Mouse (Mus musculus): ENCODE measurements at regions not wholly inside any gene's neighbourhood (a gene's known extent, or its start where the extent isn't known, plus 50 kb on each side); places are given as distances from the start of the nearest gene placed in this dataset.
A peak's percentile ranks its signal among the peaks of the same experiment; 100 is the strongest.
"Not testable (repeated sequence)": the region's sequence is repeated elsewhere in the genome, so short reads cannot be mapped to it uniquely, and the experiment has no call there.

DNA sequence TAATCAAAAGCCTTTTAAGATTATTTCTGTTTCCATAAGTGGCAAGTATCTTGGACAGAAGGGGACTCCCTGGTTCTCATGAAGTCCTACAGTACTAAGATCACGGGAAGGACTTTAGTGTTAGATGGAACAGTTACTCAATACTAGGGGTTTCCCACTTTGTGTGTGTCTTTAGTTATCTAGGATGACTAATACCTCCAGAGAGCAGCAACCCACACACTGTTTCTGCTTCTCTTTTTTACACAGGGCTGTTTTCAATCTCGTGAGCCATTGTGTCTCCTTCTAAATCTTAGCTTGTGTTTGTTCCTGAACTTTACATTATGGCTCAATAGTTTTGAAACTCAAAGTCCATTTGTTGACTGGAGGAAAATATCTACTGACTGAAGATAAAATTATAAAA, 496.5 kb upstream of the Impg1 start:
- no peak for DNase-seq (ENCODE audit: low spot score in 2 of 2)

DNA sequence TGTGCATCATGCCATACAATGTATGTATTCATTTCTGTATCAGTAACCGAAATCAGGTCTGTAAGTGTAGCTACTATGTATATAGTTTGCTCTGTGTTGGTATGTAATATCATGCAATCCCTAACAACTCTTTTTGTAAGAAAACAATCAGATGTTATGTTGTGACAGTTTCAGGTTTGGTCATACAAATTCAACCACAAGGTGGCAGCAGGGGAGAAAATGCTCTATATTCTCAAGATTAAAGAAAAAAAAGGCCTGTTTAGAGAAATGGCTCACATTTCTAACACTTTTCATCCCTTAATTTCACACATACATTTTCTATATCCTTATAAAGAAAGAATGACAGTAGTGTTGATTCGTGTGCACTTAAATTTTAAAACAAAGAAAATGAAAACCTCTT, 477.7 kb upstream of the Impg1 start:
- peak; percentile 2 for DNase-seq (ENCODE audit: low spot score in 2 of 2)

DNA sequence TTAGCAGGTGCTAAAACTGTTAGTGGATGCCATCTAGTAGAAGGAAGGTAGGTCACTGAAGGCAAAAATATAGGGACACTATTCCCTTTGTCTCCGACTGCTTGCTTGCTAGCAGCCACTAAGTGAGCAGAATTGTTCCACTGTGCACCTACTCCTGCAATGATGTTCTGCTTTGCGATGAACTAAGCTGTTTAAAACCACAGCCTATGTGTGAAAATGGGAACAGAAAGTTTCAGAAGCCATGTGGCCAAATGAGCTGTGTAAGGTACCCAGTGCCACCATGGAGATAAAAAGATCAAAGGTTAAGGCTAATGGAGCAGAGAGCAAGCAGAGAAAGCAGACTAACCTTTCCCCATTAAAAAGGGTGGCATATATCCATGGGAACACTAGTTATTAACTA, 476.1 kb upstream of the Impg1 start:
- DNase-seq (ENCODE audit: low spot score in 2 of 2): no peak

DNA sequence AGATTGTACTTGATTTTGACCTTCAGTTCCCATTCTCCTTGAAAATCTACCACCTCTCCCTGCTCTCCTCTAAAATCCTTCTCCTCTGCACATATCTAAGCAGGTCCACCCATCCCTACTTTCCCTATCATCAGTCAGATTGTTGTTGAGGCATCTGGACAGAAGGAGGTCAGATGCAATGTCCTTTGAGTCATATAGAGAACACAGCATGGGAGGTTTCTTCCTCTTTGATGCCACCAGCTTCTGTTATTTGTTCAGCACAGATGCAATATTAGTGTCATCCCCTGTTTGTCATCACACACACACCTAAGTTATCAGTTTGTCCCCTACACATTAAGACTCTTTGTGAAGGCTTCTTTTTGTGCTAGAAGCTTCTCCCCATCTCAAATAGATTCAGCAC, 473.0 kb upstream of the Impg1 start:
- no peak for DNase-seq (ENCODE audit: low spot score in 2 of 2)

GRCm38 (mm10) chr9:80930628-80931027, 465.3 kb upstream of the Impg1 start:
- no peak for DNase-seq (ENCODE audit: low spot score in 2 of 2)

- no peak for DNase-seq (ENCODE audit: low spot score in 2 of 2)
Observed at GRCm38 (mm10) chr9:80920304-80920703, 455.0 kb upstream of the Impg1 start.

DNA sequence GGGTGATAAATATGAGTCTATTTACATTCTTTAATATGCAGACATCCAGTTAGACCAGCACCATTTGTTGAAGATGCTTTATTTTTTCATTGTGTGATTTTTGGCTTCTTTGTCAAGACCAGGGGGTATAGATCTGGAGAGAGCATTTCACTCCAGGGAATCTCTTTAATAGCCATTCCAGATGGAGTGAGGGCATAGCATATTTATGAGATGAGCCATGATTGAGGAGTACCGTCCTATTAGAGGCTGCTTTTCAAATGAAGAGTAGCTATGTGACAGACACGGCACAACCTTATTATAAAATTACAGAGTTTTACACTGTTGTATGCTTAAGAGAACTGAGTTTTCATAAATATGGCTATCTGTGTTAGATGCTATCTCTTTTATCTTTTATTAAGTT, 448.6 kb upstream of the Impg1 start:
- DNase-seq (ENCODE audit: low spot score in 2 of 2): no peak

- DNase-seq (ENCODE audit: low spot score in 2 of 2): no peak
Observed at GRCm38 (mm10) chr9:80912177-80912576, 446.9 kb upstream of the Impg1 start.

GRCm38 (mm10) chr9:80866807-80867206, 401.5 kb upstream of the Impg1 start:
- no peak for DNase-seq (ENCODE audit: low spot score in 2 of 2)

DNA sequence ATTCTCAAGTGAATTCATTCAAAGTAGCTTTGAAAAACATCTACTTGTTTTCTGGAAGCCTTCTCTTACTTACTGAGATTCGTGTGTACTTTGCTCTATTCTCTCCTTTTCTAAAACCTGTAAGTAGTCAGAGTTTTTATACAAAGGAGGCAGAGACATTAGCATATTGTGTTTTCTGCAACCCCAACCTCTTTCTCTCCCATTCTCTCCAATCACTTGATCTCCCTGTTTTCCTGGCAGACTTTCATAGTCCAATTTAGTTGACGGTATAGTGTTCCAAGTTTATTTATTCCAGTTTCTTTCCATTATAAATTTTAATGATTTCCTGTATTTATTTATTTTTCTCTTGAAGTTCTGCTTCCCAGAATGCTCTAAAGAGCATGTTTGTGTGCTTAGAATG, 393.7 kb upstream of the Impg1 start:
- DNase-seq (ENCODE audit: low spot score in 2 of 2): no peak

- DNase-seq (ENCODE audit: low spot score in 2 of 2): no peak
Observed at GRCm38 (mm10) chr9:80848190-80848589, 382.9 kb upstream of the Impg1 start.

DNA sequence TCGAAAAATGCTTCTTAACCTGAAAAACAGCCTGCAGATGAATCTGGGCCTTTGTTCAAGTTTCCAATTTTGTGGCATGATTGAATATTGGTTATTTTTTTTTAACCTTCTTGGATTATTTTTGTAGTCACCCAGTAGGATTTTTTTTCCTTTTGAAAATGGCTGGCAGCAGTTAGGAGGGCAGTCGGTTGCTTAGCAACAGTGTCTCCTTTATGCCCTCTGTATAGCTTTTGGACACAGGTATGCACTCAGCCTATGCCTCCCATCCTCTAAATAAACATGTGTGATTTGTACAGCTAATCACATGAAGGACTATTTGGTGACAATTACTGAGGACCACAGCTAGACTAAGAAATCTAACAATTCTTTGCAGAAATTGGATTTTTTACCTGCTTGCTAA, 367.5 kb upstream of the Impg1 start:
- DNase-seq (ENCODE audit: low spot score in 2 of 2): no peak

DNA sequence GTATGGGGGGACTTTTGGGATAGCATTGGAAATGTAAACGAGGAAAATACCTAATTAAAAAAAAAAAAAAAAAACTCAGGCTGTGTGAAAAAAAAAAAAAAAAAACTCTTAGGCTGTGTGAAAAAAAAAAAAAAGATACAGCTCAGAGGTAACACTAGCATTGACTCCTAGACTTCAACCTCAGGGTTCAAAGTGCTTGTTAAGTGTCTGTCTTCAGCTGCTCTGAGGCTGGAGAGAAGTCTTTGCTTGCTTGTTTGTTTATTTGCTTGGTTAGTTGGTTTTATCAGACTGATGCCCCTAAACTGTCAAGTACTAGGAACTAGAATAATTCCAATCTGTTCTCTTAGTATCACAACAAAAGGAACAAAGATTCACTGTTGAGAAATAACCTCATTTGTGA, 360.1 kb upstream of the Impg1 start:
- no peak for DNase-seq (ENCODE audit: low spot score in 2 of 2)

DNA sequence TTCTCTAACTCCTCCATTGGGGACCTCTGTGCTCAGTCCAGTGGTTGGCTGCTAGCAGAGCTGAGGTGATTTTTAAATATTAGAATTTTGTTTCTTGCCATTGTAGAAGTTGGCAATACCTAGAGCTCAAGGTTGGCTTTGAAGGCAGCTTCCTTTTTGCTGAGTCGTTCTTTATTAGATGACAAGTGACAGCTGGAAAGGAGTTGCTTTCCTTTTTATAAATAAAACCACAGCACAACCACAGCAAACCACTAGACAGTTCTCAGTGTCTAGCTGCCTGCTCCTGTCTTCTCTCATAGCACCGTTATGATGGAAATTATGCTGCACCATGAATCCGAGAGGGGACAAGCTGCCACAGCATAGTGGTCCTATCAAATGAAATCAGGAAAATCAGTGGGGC, 354.8 kb upstream of the Impg1 start:
- no peak for DNase-seq (ENCODE audit: low spot score in 2 of 2)

- DNase-seq (ENCODE audit: low spot score in 2 of 2): no peak
Observed at GRCm38 (mm10) chr9:80819070-80819469, 353.8 kb upstream of the Impg1 start.

- DNase-seq (ENCODE audit: low spot score in 2 of 2): not testable (repeated sequence)
Observed at GRCm38 (mm10) chr9:80813921-80814320, 348.6 kb upstream of the Impg1 start.

DNA sequence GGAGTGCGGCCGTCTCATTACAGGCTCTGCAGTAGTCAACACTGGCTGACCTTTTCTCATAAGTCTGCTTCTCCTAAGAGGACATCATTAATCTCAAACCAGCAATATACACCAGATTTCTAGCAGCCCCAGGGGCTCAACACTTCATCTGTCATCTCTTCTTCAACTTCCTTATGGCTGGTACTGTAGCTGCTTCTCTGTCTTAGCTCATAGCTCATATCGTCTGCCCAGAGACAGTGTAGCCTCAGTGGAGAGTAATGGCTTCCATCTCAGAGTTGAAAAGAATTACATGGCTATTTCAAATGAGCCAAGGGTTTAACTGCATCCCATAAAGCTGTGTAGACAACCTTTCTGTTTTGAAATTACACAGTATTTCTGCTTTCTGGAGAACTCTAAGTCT, 326.2 kb upstream of the Impg1 start:
- no peak for DNase-seq (ENCODE audit: low spot score in 2 of 2)

DNA sequence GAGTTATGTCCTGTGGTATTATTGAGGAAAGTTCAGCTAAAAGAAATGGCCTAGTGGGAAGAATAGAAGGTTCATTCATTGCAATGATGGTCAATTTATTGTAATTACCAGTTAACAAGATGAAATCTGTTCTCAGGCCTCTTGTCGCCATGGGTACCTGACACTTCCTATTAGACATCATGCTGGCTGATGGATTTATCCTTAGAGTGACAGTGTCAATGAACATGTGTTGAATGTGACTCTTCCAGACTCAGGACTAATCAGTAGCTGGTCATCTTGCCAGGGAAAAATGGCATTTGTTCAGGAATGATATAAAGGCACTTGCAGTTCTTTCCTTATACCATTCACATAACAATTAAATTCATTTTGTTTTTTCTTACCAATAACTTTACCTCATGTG, 309.3 kb upstream of the Impg1 start:
- no peak for DNase-seq (ENCODE audit: low spot score in 2 of 2)

GRCm38 (mm10) chr9:80735806-80736205, 270.5 kb upstream of the Impg1 start:
- DNase-seq (ENCODE audit: low spot score in 2 of 2): not testable (repeated sequence)

DNA sequence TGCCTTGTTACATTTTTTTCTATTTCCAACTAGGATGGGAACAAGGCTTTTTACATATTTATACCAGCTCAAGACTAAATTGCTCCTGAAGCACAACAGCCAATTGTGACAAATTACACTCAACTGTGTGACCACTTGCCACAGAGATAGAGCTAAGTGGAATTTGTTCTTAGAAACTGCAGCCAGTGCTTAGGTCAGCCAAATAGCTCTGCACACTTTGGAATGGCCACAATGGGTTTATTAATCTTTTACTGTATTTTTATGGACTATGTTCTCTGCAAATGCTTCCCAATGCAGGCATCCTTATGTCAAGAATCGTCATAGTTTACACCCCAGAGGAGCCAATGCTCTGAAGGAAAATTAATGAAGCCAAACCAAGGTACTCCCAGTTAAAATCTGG, 267.7 kb upstream of the Impg1 start:
- no peak for DNase-seq (ENCODE audit: low spot score in 2 of 2)

DNA sequence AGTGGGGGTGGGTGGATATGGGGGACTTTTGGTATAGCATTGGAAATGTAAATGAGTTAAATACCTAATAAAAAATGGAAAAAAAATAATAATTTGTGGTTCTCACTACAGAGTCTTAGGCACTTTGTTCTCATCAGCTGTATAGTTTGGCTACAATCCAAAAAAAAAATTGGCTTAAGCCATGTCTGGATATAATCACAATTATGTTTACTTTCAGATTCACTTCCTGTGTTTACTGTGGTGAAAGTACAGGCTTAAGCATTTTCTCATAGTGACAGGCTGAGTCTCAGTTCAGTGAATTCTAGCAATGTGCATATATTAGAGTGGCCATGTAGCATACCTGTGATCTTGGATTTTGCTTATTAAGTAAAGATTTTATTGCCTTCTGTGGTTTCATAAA, 258.4 kb upstream of the Impg1 start:
- no peak for DNase-seq (ENCODE audit: low spot score in 2 of 2)

- DNase-seq (ENCODE audit: low spot score in 2 of 2): no peak
Observed at GRCm38 (mm10) chr9:80718516-80718915, 253.2 kb upstream of the Impg1 start.

DNA sequence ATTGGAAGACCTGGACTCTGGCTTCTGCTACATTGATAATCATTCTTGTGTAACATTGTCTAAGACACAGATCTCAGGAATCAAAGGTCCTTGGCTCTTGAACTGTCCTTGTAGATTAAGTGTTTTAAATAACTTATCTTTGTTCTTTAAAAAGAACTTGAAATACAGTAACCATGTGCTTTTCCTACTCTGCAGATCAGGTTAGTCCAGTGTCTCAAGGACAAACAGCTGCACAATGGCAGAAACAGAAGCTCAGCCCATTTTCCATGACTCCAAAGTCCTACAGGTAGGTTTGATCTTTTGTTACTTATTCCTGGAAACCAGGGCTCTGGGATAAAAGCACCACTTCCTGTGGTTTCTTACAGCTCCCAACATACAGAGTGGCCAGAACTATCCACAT, 244.5 kb upstream of the Impg1 start:
- DNase-seq (ENCODE audit: low spot score in 2 of 2): no peak

DNA sequence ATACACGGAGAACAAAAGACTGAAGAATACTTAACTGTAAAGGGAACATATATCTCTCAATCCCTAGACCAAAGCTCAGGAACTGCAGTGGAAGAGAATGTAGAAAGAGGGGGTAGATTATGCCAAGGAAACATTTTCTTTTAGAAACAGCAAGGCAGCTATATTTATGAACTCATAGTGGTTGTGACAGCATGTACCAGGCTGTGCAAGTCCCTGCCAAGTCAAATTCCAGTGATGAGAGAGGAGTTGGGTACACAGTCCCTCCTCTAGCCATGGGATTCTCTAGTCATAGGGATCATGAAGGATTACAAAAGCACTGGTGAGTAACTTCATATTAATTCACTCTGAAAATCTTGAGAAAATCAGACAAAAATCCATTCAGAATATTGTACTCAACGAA, 240.0 kb upstream of the Impg1 start:
- DNase-seq (ENCODE audit: low spot score in 2 of 2): peak in 1 of 2 experiments; percentile 11

GRCm38 (mm10) chr9:80697171-80697570, 231.9 kb upstream of the Impg1 start:
- DNase-seq (ENCODE audit: low spot score in 2 of 2): no peak
